Mouse (Mus musculus) kidney, adult 2 months (tissue): ENCODE measurements around the gene Zfp128.

Source experiments
- CTCF ChIP-seq: fragments of 200-500 bp; conservative IDR thresholded peaks from 2 replicates; pipeline ENCODE4 v1.5.1; 2011; ENCODE audit warnings: low read depth, mild to moderate bottlenecking, control low read depth, low read length, moderate library complexity, mixed read lengths; ENCODE audit not compliant: insufficient read depth, insufficient read length
- POLR2A ChIP-seq: fragments of 200-500 bp; IDR thresholded peaks from one replicate; pipeline ENCODE4 v1.6.1; 2011; ENCODE audit warnings: low read depth, low read length, control low read depth

DNA sequence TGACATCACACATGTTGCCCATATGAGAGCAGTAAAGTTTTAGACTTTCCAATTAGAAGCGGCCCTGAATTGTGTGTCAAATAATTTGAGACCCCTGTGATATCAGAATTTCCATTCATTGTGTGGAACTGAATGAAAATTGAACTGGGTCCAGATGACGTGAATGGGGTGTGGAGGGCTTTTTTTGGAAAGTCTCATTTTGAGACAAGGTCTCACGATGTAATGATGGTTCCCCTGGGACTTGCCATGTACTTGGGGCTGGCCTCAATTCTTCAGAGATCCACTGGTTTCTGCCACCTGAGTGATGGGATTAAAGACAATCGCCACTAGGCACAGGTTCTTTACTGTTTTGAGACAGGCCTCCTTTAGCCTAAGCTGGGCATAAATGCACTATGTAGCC lies 59.6 kb downstream of the Zfp128 start:
- TF ChIP-seq POLR2A, result no peak
- TF ChIP-seq CTCF, result no peak
